Mouse (Mus musculus) retina, embryonic 14.5 days (tissue): ENCODE results near the gene Pola2.

Experiments used
- DNase-seq: peaks from one replicate; pipeline ENCODE4 v3.0.0-alpha.2; 2015; ENCODE audit warnings: low spot score

Pola2 gene

GRCm38 (mm10) chr19:5963883-5964562 lies at the start of gene Pola2:
Gene Pola2, minus strand, starts transcription at chr19:5964202.
- DNase-seq = peak; percentile 94

GRCm38 (mm10) chr19:6013691-6014090 lies 49.7 kb upstream of the Pola2 start:
- DNase-seq = no peak

DNA sequence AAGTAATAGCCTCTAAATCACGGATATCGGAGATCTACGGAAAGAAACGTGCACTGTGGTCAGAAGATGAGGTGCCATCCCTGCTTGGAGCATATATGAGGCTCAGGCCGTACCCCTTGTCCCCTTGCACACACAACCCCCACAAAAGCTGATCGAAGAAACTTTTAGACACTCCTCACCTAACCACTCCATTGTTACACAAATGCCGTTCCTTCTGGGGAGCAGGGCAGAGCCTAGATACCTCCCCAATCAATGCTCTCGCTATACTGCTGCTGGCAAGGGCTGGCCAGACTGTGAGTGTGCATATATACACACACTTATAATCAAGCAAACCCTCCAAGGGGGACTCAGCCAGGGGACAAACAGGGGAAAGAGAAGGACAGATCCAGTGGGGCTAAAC lies 45.1 kb upstream of the Pola2 start:
- DNase-seq = no peak

DNA sequence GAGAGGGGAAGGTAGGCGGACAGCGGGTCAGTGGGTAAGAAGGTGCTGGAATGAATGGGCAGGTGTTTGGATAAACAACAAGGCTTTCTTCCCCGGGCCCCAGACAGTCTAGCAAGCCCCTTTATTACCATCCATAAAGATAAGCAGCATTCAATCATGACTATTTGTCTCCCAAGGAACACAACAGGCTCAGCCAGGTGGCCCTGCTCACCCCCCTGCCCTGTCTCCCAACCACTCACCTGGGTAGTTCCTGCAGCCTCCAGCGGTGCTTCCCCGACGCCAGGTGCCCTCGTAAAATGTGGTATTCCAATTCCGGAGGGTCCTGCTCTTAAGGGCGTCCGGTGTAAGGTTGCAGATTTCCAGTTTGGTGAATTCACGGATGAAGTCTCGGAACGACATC lies 43.0 kb upstream of the Pola2 start:
- DNase-seq = no peak

- no peak for DNase-seq
These were observed 41.5 kb upstream of the Pola2 start for GRCm38 (mm10) chr19:6005541-6005940.

GRCm38 (mm10) chr19:5999969-6000368 lies 36.0 kb upstream of the Pola2 start:
- no peak for DNase-seq

DNA sequence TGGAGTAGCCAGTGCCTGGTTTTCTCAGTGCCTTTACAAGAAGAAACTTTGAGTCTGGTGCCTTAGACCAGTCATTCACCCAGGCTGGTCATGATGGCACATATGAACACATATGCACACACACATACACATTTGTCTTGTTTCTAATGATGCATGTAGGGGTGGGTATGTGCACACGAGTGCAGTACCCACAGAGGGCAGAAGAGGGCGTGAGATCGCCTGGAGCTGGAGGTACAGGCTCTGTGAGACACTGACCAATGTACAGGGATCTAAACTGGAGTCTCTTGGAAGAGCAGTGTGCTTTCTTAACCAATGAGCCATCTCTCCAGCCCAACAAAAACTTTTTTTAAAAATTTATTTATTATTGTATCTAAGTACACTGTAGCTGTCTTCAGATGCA lies 34.2 kb upstream of the Pola2 start:
- no peak for DNase-seq

GRCm38 (mm10) chr19:5994711-5995110 lies 30.7 kb upstream of the Pola2 start:
- no peak for DNase-seq

DNA sequence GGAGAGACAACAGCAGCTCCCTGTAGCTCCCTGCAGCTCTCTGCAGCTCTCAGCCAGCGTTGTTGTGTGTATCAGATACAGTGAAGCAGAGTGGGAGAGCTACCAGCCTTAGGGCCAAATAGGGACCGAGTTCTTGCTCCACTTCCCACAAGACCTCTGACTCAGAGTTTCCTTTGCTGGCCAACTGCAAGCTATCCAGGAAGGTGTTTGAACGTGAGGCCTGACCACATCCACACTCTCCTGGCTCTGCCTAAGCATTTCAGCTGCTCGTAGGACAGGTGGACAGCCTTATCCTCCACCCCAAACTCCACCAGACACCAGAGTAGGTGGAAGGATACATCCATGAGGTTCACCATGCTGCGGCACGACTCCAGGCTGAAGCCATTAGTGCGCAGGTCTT lies 28.0 kb upstream of the Pola2 start:
- no peak for DNase-seq

- no peak for DNase-seq
These were observed 27.5 kb upstream of the Pola2 start for GRCm38 (mm10) chr19:5991467-5991866.

GRCm38 (mm10) chr19:5990921-5991320 lies 26.9 kb upstream of the Pola2 start:
- no peak for DNase-seq

GRCm38 (mm10) chr19:5990033-5990432 lies 26.0 kb upstream of the Pola2 start:
- no peak for DNase-seq

- DNase-seq = no peak
These were observed 25.6 kb upstream of the Pola2 start for GRCm38 (mm10) chr19:5989585-5989984.

GRCm38 (mm10) chr19:5988815-5989452 lies 24.9 kb upstream of the Pola2 start:
- DNase-seq = peak; percentile 83

DNA sequence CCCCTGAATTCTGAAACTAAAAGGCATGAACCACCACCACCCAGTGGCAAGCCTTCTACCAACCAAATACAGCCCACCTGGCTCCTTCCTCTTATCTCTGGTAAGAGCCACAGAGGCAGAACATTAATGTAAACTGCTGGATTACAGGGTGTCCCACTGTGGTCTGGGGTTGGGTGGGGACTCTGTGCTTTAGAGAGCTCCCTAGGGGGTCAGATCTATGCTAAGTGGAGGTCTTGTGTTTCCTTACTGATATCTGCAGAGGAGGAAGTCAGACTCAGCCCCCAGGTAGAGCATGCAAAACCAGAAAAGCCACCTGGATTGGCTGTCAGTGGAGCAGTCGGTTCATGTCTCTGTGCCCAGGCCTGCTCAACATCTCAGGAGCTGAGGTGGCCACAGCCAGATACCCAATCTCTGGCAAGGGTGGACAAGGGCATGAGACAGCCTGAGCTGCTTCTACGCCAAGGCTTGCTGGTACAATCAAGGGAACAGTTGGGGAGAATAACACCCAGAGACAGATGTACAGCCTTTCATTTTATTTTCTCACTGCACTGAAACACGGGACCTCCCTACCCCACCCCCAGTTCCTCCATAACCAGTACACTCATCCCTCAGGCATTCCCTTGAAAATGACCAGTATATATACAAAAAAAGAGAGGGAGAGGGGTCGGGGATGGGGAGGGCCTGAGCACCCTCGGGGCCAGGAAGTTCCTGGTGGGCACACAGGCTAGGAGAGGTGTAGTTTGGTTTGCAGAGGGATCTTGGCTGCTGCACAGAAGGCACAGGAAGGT lies 24.2 kb upstream of the Pola2 start:
- no peak for DNase-seq

- no peak for DNase-seq
These were observed 22.0 kb upstream of the Pola2 start, which contains the start of gene Slc22a20 for GRCm38 (mm10) chr19:5986043-5986442. Gene Slc22a20, minus strand, starts transcription at chr19:5986143.

DNA sequence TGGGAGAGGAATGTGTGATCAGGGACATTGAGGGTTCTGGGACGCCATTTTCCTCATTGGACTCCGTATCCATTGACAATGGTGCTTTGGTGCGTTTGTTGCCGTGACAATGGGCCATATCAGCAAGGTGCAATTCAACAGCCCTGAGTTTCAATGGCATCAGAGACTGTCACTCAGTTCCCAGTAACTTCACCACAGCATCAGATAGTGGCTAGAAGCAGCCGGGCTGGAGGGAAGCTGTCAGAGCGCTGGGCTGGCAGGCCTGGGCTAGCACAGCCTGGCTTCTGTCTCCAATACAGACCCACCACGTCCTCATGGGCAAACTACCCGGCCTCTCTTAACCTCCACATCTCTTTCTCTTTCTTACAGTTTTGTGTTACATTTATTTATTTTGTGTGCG lies 16.5 kb upstream of the Pola2 start:
- no peak for DNase-seq

DNA sequence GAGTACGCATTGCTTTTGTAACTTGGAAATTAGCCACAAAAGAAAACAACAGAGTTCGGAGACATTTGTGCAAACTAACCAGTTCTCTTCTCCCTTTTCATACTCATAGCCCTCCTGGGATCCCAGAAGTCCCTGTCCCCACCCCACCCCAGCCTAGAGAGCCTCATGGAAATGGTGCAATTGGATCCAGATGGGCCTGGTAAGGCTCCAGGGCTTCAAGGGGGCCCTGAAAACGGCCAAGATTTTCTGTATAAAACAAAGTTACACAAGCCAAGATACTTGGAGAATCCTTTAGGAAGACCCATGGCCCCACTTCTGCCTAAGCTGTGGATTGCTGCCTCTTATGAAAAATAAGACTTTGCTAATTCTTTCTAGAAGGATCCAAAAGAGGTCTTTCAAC lies 13.7 kb upstream of the Pola2 start:
- DNase-seq = no peak

DNA sequence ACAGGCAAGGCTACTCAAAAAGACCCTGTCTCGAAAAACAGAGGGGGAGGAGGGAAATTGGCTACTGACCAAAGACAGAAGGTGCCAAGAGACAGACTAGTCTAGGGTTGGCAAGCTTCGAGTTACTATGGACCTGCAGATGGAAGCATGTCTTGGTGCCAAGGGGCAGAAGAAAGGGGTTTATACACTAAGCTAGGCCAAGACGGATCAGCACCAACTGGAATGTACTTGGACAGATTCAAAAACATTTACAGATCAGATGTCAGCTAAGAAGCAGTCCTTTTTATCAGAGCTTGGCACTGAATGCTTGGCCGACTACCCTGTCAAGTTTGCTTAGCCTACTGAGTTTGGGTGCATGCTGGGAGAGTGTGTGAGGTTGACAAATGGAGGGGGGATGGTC lies 11.7 kb upstream of the Pola2 start:
- no peak for DNase-seq

- DNase-seq = no peak
These were observed 11.1 kb upstream of the Pola2 start for GRCm38 (mm10) chr19:5975112-5975511.

DNA sequence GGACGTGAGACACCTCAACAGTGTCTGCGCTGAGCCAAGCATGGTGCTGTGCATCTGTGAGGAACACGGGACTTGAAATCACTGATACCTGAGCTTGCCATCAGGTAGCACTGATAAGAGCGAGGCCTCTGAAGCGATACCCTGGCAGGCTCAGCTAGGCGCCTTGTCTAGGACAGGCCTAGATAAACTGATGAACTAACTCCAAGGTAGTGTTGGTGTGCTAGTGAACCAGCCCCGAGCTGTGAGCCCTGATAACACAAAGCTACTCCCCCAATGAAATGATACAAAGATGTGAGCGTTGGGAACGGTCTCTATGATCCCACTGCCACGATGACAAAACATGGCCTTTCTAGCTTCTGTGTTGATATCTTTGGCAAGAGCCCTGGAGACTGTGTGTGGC lies 3.7 kb upstream of the Pola2 start:
- DNase-seq = no peak

DNA sequence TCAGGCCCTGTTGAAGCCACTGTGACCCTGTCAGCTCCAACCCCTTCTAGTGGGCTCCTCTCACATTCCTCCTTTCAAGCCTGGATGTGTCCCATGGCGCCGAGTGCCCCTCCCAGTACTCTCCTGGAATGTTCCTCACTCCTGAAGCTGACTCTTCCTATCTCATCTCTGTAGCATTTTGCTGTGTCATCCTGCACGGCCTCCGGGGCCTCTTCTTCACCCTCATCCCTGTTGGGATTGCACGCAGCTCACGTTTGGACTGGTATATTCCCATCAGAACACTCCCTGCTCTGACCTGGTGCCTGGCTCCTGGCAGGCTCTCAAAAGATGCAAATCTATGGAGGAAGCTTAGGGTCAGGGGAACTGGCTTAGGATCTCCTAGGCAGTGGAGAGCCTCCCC lies 2.8 kb upstream of the Pola2 start:
- DNase-seq = no peak

DNA sequence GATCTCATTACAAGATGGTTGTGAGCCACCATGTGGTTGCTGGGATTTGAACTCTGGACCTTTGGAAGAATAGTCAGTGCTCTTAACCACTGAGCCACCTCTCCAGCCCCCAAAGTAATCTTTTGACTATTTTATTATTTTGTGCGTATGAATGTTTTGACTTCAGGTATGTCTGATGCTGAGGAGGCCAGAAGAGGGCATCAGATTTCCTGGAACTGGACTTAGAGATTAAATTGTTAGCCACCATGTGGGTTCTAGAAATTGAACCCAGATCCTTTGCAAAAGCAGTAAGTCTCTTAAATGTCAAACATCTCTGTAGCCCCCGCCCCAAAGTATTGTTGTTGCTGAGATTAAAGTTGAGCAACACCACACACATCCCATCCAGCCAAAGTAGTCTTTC lies 1.9 kb upstream of the Pola2 start:
- DNase-seq = no peak
